Mouse (Mus musculus) lung, embryonic 16.5 days (tissue): ENCODE data around the gene Slc29a2. TPM values are rescaled to one million over a fixed set of nuclear protein-coding genes. Genes with fewer than 3 reads are reported as not detected.
"Not testable (repeated sequence)": the region's sequence is repeated elsewhere in the genome, so short reads cannot be mapped to it uniquely, and the experiment has no call there.

Experiments
- ATAC-seq: fragments of 200-750 bp; cut with Nextera tagmentation; 2 replicates; pipeline ENCODE4 v1.8.0; 2017; ENCODE audit warnings: low read depth, mild to moderate bottlenecking, moderate library complexity
- H3K27ac ChIP-seq: fragments of 300-500 bp; sonication (generic); 2 replicates; pipeline ENCODE4 v1.5.1; 2014; ENCODE audit warnings: mild to moderate bottlenecking, control low read depth, low read length
- H3K27me3 ChIP-seq: fragments of 300-500 bp; sonication (generic); 2 replicates; pipeline ENCODE4 v1.6.1; 2014; ENCODE audit warnings: low read depth, low read length, mixed read lengths; ENCODE audit not compliant: control insufficient read depth, insufficient read depth
- H3K36me3 ChIP-seq: fragments of 300-500 bp; sonication (generic); 2 replicates; pipeline ENCODE4 v1.6.1; 2014; ENCODE audit warnings: low read length; ENCODE audit not compliant: control insufficient read depth, insufficient read depth
- H3K4me1 ChIP-seq: fragments of 300-500 bp; sonication (generic); replicated peaks from 2 replicates; pipeline ENCODE4 v1.6.1; 2014; ENCODE audit warnings: low read length, mixed read lengths; ENCODE audit not compliant: control insufficient read depth, insufficient read depth
- H3K4me2 ChIP-seq: fragments of 300-500 bp; sonication (generic); 2 replicates; pipeline ENCODE4 v1.6.1; 2014; ENCODE audit warnings: low read depth, low read length, control low read depth
- H3K4me3 ChIP-seq: fragments of 300-500 bp; sonication (generic); 2 replicates; pipeline ENCODE4 v1.5.1; 2014; ENCODE audit warnings: mild to moderate bottlenecking, low read length, control low read depth
- H3K9ac ChIP-seq: fragments of 300-500 bp; sonication (generic); 2 replicates; pipeline ENCODE4 v1.6.1; 2014; ENCODE audit warnings: low read length, control low read depth
- H3K9me3 ChIP-seq: fragments of 300-500 bp; sonication (generic); 2 replicates; pipeline ENCODE4 v1.6.1; 2016; ENCODE audit warnings: low read length; ENCODE audit not compliant: control insufficient read depth
- WGBS: fragments of 180-500 bp; shearing (Covaris S2); extraction: QIAGEN DNeasy Blood & Tissue Kit; methylation state at CpG from one replicate; pipeline ENCODE4 v1.1.7; 2014; 5-methylcytosine and 5-hydroxymethylcytosine counted together
- polyA plus RNA-seq: library from polyadenylated mRNA; unstranded; fragments of >200 nt; fragmentation: Nextera tagmentation; extraction: Ambion mirVana; gene quantifications from 2 replicates; pipeline ENCODE4 v1.2.1, GENCODE M21; 2015

The Slc29a2 gene
- polyA plus RNA-seq, 1 experiment from 2014 or later, result 3.6 TPM

- no peak overlapping the region for H3K4me2 ChIP-seq
- H3K27ac ChIP-seq, result no peak overlapping the region
- WGBS, result 56% methylated on average over 6 of the region's 6 CpGs
- ATAC-seq, result no peak
- H3K9ac ChIP-seq, result no peak overlapping the region
- H3K9me3 ChIP-seq, result no peaks in the 10 kb centered on the region
- H3K36me3 ChIP-seq, result no peaks in the 10 kb centered on the region
- no peak overlapping the region for H3K4me3 ChIP-seq
- H3K27me3 ChIP-seq, result no peaks in the 10 kb centered on the region
- peaks cover 8% of the 10 kb centered on the region for H3K4me1 ChIP-seq
These were observed 24.1 kb upstream of the Slc29a2 start for GRCm38 (mm10) chr19:4999445-5000140.

- ATAC-seq, result peak; percentile 97
- H3K4me1 ChIP-seq, result peaks cover 8% of the 10 kb centered on the region
- H3K4me3 ChIP-seq, result peak overlapping the region; percentile 27
- peak overlapping the region; percentile 44 for H3K4me2 ChIP-seq
- WGBS, result under 1% methylated on average over 39 of the region's 39 CpGs
- no peaks in the 10 kb centered on the region for H3K36me3 ChIP-seq
- no peaks in the 10 kb centered on the region for H3K9me3 ChIP-seq
- no peak overlapping the region for H3K27ac ChIP-seq
- H3K9ac ChIP-seq, result no peak overlapping the region
- H3K27me3 ChIP-seq, result no peaks in the 10 kb centered on the region
These were observed 21.8 kb upstream of the Slc29a2 start for GRCm38 (mm10) chr19:5001666-5002406.

DNA sequence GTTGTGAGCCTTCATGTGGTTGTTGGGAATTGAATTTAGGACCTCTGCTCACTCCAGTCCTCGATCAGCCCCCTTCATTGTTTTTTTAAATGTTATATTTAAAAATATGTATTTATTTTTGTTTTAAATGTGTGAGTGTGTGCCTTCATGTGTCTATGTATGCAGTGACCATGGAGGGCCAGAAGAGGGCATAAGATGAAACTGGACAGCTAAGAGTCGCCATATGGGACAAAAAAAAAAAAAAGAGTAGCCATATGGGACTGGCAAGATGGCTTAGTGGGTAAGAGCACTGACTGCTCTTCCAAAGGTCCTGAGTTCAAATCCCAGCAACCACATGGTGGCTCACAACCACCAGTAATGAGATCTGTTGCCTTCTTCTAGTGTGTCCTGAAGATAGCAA, 20.0 kb upstream of the Slc29a2 start:
- not testable (repeated sequence) for H3K4me1 ChIP-seq
- WGBS, result 42% methylated on average over 2 of the region's 2 CpGs

GRCm38 (mm10) chr19:5004925-5005324, 18.7 kb upstream of the Slc29a2 start:
- H3K4me3 ChIP-seq, result no peak overlapping the region
- no peaks in the 10 kb centered on the region for H3K27me3 ChIP-seq
- H3K36me3 ChIP-seq, result no peaks in the 10 kb centered on the region
- H3K27ac ChIP-seq, result no peak overlapping the region
- peaks cover 8% of the 10 kb centered on the region for H3K4me1 ChIP-seq
- H3K9ac ChIP-seq, result no peak overlapping the region
- H3K9me3 ChIP-seq, result no peaks in the 10 kb centered on the region
- no peak overlapping the region for H3K4me2 ChIP-seq
- ATAC-seq, result no peak
- 65% methylated on average over 4 of the region's 4 CpGs for WGBS

More for the DNA sequence above, 20.0 kb upstream of the Slc29a2 start:
- not testable (repeated sequence) for H3K4me3 ChIP-seq, H3K27ac ChIP-seq, H3K36me3 ChIP-seq, H3K9me3 ChIP-seq, ATAC-seq, H3K27me3 ChIP-seq, H3K4me2 ChIP-seq, H3K9ac ChIP-seq

DNA sequence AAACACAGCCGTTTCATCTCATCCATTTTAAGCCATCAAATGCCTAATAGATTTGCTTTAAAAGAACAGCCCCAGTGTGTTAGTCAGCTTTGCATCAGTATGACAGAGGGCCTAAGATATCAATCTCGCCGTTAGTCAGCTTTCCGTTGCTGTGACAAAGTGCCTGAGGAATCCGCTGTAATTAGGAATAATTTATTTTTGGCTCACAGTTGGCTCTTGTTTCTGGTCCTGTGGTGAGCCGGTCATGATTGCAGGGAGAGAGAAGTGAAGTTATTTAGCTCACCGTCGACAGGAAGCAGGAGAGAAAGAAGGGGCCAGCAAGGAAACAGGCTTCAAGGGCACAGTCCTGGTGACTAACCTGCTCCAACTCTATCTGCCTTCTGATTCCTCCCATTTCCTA, 10.5 kb upstream of the Slc29a2 start:
- no peak overlapping the region for H3K4me3 ChIP-seq
- no peaks in the 10 kb centered on the region for H3K27me3 ChIP-seq
- no peak overlapping the region for H3K27ac ChIP-seq
- no peaks in the 10 kb centered on the region for H3K36me3 ChIP-seq
- no peaks in the 10 kb centered on the region for H3K9me3 ChIP-seq
- no peak overlapping the region for H3K9ac ChIP-seq
- peaks cover 8% of the 10 kb centered on the region for H3K4me1 ChIP-seq
- no peak overlapping the region for H3K4me2 ChIP-seq
- ATAC-seq, result no peak
- WGBS, result 54% methylated on average over 8 of the region's 8 CpGs

GRCm38 (mm10) chr19:5014961-5015398, 8.7 kb upstream of the Slc29a2 start:
- no peak for ATAC-seq
- no peak overlapping the region for H3K27ac ChIP-seq
- no peaks in the 10 kb centered on the region for H3K36me3 ChIP-seq

GRCm38 (mm10) chr19:5016221-5016742, 7.4 kb upstream of the Slc29a2 start:
- Histone ChIP-seq H3K27ac (peak overlapping the region; percentile 47), H3K36me3 (no peaks in the 10 kb centered on the region), H3K9ac (peak overlapping the region; percentile 45), H3K4me3 (no peak overlapping the region), H3K27me3 (no peaks in the 10 kb centered on the region), H3K4me1 (peaks cover 8% of the 10 kb centered on the region), H3K9me3 (no peaks in the 10 kb centered on the region), H3K4me2 (peak overlapping the region; percentile 45)
- peak; percentile 72; the same call in 1 of the 2 replicates for ATAC-seq
- WGBS, result 23% methylated on average over 10 of the region's 10 CpGs

More at GRCm38 (mm10) chr19:5014961-5015398, 8.7 kb upstream of the Slc29a2 start:
- Histone ChIP-seq H3K4me3 (no peak overlapping the region), H3K9ac (no peak overlapping the region), H3K9me3 (no peaks in the 10 kb centered on the region), H3K27me3 (no peaks in the 10 kb centered on the region), H3K4me2 (no peak overlapping the region), H3K4me1 (peaks cover 8% of the 10 kb centered on the region)
- WGBS, result 17% methylated on average over 8 of the region's 8 CpGs

DNA sequence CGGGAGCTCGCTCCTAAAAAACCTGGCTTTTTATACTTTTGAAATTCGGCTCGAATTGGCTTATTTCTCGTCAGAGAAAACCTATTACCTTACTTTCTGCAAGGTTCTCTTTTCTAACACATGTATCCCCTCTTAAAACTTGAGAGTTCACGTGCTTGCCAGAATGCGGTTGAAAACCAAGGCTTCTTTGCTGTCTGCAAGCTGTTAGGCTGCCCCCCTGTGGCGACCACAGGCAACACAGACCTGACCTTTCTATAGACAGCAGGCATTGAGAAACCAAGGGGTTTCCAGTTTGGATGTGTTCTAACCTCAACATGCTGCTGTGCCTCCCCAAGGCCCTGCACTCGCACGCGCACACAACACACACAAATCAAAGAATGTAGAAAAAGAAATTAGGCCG, 6.9 kb upstream of the Slc29a2 start:
- H3K9me3 ChIP-seq, result no peaks in the 10 kb centered on the region
- no peaks in the 10 kb centered on the region for H3K36me3 ChIP-seq
- peaks cover 8% of the 10 kb centered on the region for H3K4me1 ChIP-seq
- peak; percentile 61 for ATAC-seq
- WGBS, result 20% methylated on average over 12 of the region's 12 CpGs
- H3K27ac ChIP-seq, result peak overlapping the region; percentile 47
- H3K4me2 ChIP-seq, result peak overlapping the region; percentile 45
- H3K27me3 ChIP-seq, result no peaks in the 10 kb centered on the region
- H3K9ac ChIP-seq, result peak overlapping the region; percentile 45
- no peak overlapping the region for H3K4me3 ChIP-seq

- no peak for ATAC-seq
- WGBS, result 77% methylated on average over 4 of the region's 4 CpGs
- Histone ChIP-seq H3K36me3 (no peaks in the 10 kb centered on the region), H3K27ac (no peak overlapping the region), H3K27me3 (no peaks in the 10 kb centered on the region), H3K4me1 (peaks cover 8% of the 10 kb centered on the region), H3K4me2 (no peak overlapping the region), H3K9ac (no peak overlapping the region), H3K9me3 (no peaks in the 10 kb centered on the region), H3K4me3 (no peak overlapping the region)
These were observed 6.0 kb upstream of the Slc29a2 start for GRCm38 (mm10) chr19:5017611-5018010.
